Mouse (Mus musculus): ENCODE data around the gene Nexmif. TPM values are rescaled to one million over a fixed set of nuclear protein-coding genes. Genes with fewer than 3 reads are reported as not detected.

The Nexmif gene
- total RNA-seq (2023): not detected

GRCm38 (mm10) chrX:104200736-104201591 is at the start of gene Nexmif:
Nexmif (minus strand) TSS chrX:104201185.

Other genes starting within 250 kb of the Nexmif start
- 10 to 100 TPM; 78.9 to 83.2 TPM for gene Rlim, start 219.9 kb downstream of the Nexmif start, total RNA-seq (2023)
- 10 to 100 TPM; 22.5 to 25.2 TPM for gene Abcb7, start 212.7 kb upstream of the Nexmif start, total RNA-seq (2023)